In the genomic region with DNA sequence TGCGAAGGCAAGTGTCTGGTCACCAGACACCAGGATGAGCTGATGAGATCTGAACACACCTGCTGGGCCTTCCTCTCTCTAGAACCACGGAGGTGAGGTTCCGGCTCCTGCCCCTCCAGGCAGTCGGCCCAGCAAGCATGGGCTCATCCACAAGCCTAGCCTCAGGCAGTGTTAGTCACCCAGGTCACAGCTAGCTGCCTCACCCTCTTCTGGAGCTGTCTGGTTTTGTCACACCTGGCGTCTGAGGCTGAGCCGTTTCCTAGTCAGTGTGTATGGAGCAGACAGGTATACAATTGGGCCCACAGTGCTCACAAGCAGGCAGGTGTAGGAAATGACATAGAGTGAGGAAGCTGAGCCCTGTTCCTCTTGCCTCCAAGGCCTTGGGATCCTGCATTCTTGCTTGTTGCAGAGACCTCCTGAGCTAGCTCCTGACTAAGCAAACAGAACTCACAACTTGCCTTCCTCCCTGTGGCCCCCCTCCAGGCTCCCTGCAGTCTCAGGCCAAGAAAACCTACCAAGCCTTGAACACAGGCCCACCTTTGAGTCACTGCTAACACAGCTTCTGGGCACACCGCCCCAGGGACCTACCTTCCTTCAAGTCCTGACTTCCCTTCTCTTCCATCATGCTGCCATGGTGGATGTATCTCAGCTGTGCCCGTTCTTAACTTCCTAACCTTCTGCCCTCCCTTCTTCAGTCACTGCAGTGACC, we compare ENCODE assay signal across 31 mouse cellular contexts. TPM values are rescaled to one million over a fixed set of nuclear protein-coding genes. Genes with fewer than 3 reads are reported as not detected.
A peak's percentile ranks its signal among the peaks of the same experiment; 100 is the strongest.
DNase-seq lines count a peak whose midpoint lies in the region; ATAC-seq and TF ChIP-seq lines count a peak whose summit lies in the region.
"Had no signal": no experiment of that assay in that cellular context is flagged by ENCODE, and none has a peak within 500 bp of the region (broad histone marks: within the 10 kb centered on the region; RNA-seq: fewer than 3 reads in every experiment).

No protein-coding gene starts in this region.

- no peaks in the 10 kb centered on the region for H3K9me3 ChIP-seq in heart, embryonic 12.5 days (replicated peaks)
- no peaks in the 10 kb centered on the region for H3K9me3 ChIP-seq in intestine, postnatal 0 days (ENCODE audit: control insufficient read depth)
- no peaks in the 10 kb centered on the region for H3K9me3 ChIP-seq in intestine, embryonic 16.5 days (ENCODE audit: control insufficient read depth, low read length)
- H3K9me3 ChIP-seq: forebrain, embryonic 13.5 days; G1E; hindbrain, embryonic 15.5 days had no signal

- H3K27ac ChIP-seq in heart, embryonic 12.5 days (ENCODE audit: poor library complexity, severe bottlenecking) = peak overlapping the region; percentile 80; the same call in 1 of the 2 replicates
- no peak overlapping the region for H3K27ac ChIP-seq in intestine, postnatal 0 days (ENCODE audit: low read depth, low read length)
- H3K27ac ChIP-seq in intestine, embryonic 16.5 days (ENCODE audit: low read length) = no peak overlapping the region
- H3K27ac ChIP-seq: forebrain, embryonic 13.5 days; hindbrain, embryonic 15.5 days; kidney, postnatal 0 days; liver, embryonic 14.5 days had no signal

- WGBS in heart, embryonic 12.5 days = 76% methylated on average over 8 of the region's 8 CpGs
- WGBS in intestine, postnatal 0 days = 71% methylated on average over 8 of the region's 8 CpGs
- 72% methylated on average over 8 of the region's 8 CpGs for WGBS in intestine, embryonic 16.5 days

- H3K9ac ChIP-seq in heart, embryonic 12.5 days = no peak overlapping the region
- no peak overlapping the region for H3K9ac ChIP-seq in intestine, postnatal 0 days (ENCODE audit: low read depth, low read length)
- no peak overlapping the region for H3K9ac ChIP-seq in intestine, embryonic 16.5 days (ENCODE audit: low read depth, low read length)
- H3K9ac ChIP-seq: forebrain, embryonic 13.5 days; hindbrain, embryonic 15.5 days; liver, embryonic 14.5 days had no signal

- H3K36me3 ChIP-seq in heart, embryonic 12.5 days = no peaks in the 10 kb centered on the region
- H3K36me3 ChIP-seq in intestine, postnatal 0 days (ENCODE audit: control insufficient read depth, insufficient read depth) = no peaks in the 10 kb centered on the region
- H3K36me3 ChIP-seq in intestine, embryonic 16.5 days (ENCODE audit: control insufficient read depth, insufficient read depth, low read length) = no peaks in the 10 kb centered on the region
- H3K36me3 ChIP-seq: G1E; hindbrain, embryonic 15.5 days had no signal

- H3K27me3 ChIP-seq in heart, embryonic 12.5 days (replicated peaks) = no peaks in the 10 kb centered on the region
- H3K27me3 ChIP-seq in intestine, postnatal 0 days (replicated peaks; ENCODE audit: control insufficient read depth, insufficient read depth, low read length) = no peaks in the 10 kb centered on the region
- no peaks in the 10 kb centered on the region for H3K27me3 ChIP-seq in intestine, embryonic 16.5 days (replicated peaks; ENCODE audit: control insufficient read depth, insufficient read depth, low read length)
- H3K27me3 ChIP-seq: hindbrain, embryonic 15.5 days had no signal

- H3K4me3 ChIP-seq in heart, embryonic 12.5 days = no peak overlapping the region
- H3K4me3 ChIP-seq in intestine, postnatal 0 days (ENCODE audit: low read depth, low read length) = no peak overlapping the region
- H3K4me3 ChIP-seq in intestine, embryonic 16.5 days (ENCODE audit: low read length) = no peak overlapping the region
- H3K4me3 ChIP-seq: forebrain, embryonic 13.5 days; hindbrain, embryonic 15.5 days had no signal

- no peak for ATAC-seq in heart, embryonic 12.5 days (ENCODE audit: insufficient number of reproducible peaks, low FRiP score)
- ATAC-seq in intestine, postnatal 0 days = 0 out of 2 replicates have a peak, but pooled peaks have one; percentile 18
- no peak for ATAC-seq in intestine, embryonic 16.5 days
- ATAC-seq: forebrain, embryonic 13.5 days; inflammation-experienced regulatory T-cells, adult 6 months had no signal

- no peak for TF ChIP-seq CTCF in intestine, postnatal 0 days (IDR thresholded peaks at IDR 0.05; ENCODE audit: low read depth)

- intact Hi-C loops in heart, postnatal 25 days (cut with DNase I) = no loop called here

- DNase-seq in adrenal gland, adult 2 months = peak; percentile 55
- DNase-seq in adrenal gland, postnatal 4 days (ENCODE audit: low spot score in 2 of 2) = no peak
- no peak for DNase-seq in heart, postnatal 25 days (ENCODE audit: low spot score)
- DNase-seq in cerebellum, adult 9-10 months = no peak
- no peak for DNase-seq in right cerebral cortex, postnatal 4 days
- DNase-seq: adrenal gland, postnatal 14 days; cerebellum, adult 18-20 months; cerebellum, postnatal 25 days; gastrocnemius, postnatal 10 days; heart, postnatal 14 days; kidney, adult 2 months; kidney, postnatal 4 days; liver; lung, adult 2 months; lung, postnatal 10 days; midbrain, embryonic 14.5 days; right cerebral cortex, postnatal 14 days had no signal

- peaks cover 69% of the 10 kb centered on the region for H3K4me1 ChIP-seq in heart, embryonic 12.5 days (replicated peaks)
- peaks cover 8% of the 10 kb centered on the region; the same call in 1 of the 2 replicates for H3K4me1 ChIP-seq in intestine, postnatal 0 days (replicated peaks; ENCODE audit: control insufficient read depth, insufficient read depth, low read length)
- peaks cover 37% of the 10 kb centered on the region for H3K4me1 ChIP-seq in intestine, embryonic 16.5 days (ENCODE audit: control insufficient read depth, insufficient read depth, low read length)

- H3K4me2 ChIP-seq in heart, embryonic 12.5 days = 0 out of 2 replicates have a peak overlapping the region, but pooled peaks have one; percentile 1
- no peak overlapping the region for H3K4me2 ChIP-seq in intestine, postnatal 0 days (replicated peaks; ENCODE audit: low read depth)
- no peak overlapping the region for H3K4me2 ChIP-seq in intestine, embryonic 16.5 days (ENCODE audit: low read depth, low read length)
- H3K4me2 ChIP-seq: forebrain, embryonic 13.5 days; hindbrain, embryonic 15.5 days had no signal

RNA-seq across cellular contexts. Expression of a gene that starts 25.4 kb away (rescaled TPM):
- total RNA-seq in adrenal gland, adult 2 months (2021) = 10 to 100 TPM; 13.0 to 25.3 TPM
- 22.5 and 24.0 TPM in 2 replicates for polyA plus RNA-seq in adrenal gland, adult 2 months (2012; rRNA removed)
- total RNA-seq in adrenal gland, postnatal 4 days (2021) = 10 to 100 TPM; 44.0 to 57.6 TPM
- 11.9 and 13.3 TPM in 2 replicates for polyA plus RNA-seq in heart, embryonic 12.5 days (2016; fragmentation: Nextera tagmentation; extraction: Ambion mirVana)
- 10 to 100 TPM; 14.8 to 15.7 TPM for total RNA-seq in heart, postnatal 25 days (2021)
- 3.5 and 3.9 TPM in 2 replicates for polyA plus RNA-seq in intestine, postnatal 0 days (2015; fragmentation: Nextera tagmentation; extraction: Ambion mirVana)
- 7.4 and 7.9 TPM in 2 replicates for polyA plus RNA-seq in intestine, embryonic 16.5 days (2015; fragmentation: Nextera tagmentation; extraction: Ambion mirVana)
- polyA plus RNA-seq: G1E had no signal

RNA-seq across cellular contexts. Expression of a gene that starts 36.3 kb away (rescaled TPM):
- total RNA-seq in adrenal gland, adult 2 months (2021) = 10 to 100 TPM; 11.1 to 14.5 TPM
- polyA plus RNA-seq in adrenal gland, adult 2 months (2012; rRNA removed) = 24.4 and 41.9 TPM in 2 replicates
- 10 to 100 TPM; 19.8 to 23.1 TPM for total RNA-seq in adrenal gland, postnatal 4 days (2021)
- 23.1 and 24.4 TPM in 2 replicates for polyA plus RNA-seq in heart, embryonic 12.5 days (2016; fragmentation: Nextera tagmentation; extraction: Ambion mirVana)
- total RNA-seq in heart, postnatal 25 days (2021) = 1 to 10 TPM; 5.6 to 8.1 TPM
- 15.0 and 18.5 TPM in 2 replicates for polyA plus RNA-seq in intestine, postnatal 0 days (2015; fragmentation: Nextera tagmentation; extraction: Ambion mirVana)
- 23.6 and 26.8 TPM in 2 replicates for polyA plus RNA-seq in intestine, embryonic 16.5 days (2015; fragmentation: Nextera tagmentation; extraction: Ambion mirVana)

RNA-seq across cellular contexts. Expression of a gene that starts 44.3 kb away (rescaled TPM):
- total RNA-seq in adrenal gland, adult 2 months (2021) = not detected
- polyA plus RNA-seq in adrenal gland, adult 2 months (2012; rRNA removed) = not detected in 2 replicates
- total RNA-seq in adrenal gland, postnatal 4 days (2021) = not detected
- 0.40 TPM in 1 of 2 replicates, not detected in the other for polyA plus RNA-seq in heart, embryonic 12.5 days (2016; fragmentation: Nextera tagmentation; extraction: Ambion mirVana)
- 100 to 1,000 TPM; 112 to 186 TPM for total RNA-seq in heart, postnatal 25 days (2021)
- polyA plus RNA-seq in intestine, postnatal 0 days (2015; fragmentation: Nextera tagmentation; extraction: Ambion mirVana) = 0.22 TPM in 1 of 2 replicates, not detected in the other
- 0.37 TPM in 1 of 2 replicates, not detected in the other for polyA plus RNA-seq in intestine, embryonic 16.5 days (2015; fragmentation: Nextera tagmentation; extraction: Ambion mirVana)
- total RNA-seq: G1E; left cerebral cortex, adult 8-10 months; left cerebral cortex, postnatal 36 days; monocyte, adult 5-6 weeks had no signal
- polyA plus RNA-seq: embryonic facial prominence, embryonic 11.5 days; gonadal fat pad, adult 2 months; kidney, adult 2 months; kidney, postnatal 0 days; liver, embryonic 14.5 days; lung, adult 2 months; midbrain, embryonic 14.5 days had no signal

RNA-seq across cellular contexts. Expression of a gene that starts 46.9 kb away (rescaled TPM):
- 10 to 100 TPM in 1 of 2 experiments, 1 to 10 TPM in 1; 6.9 to 11.2 TPM for total RNA-seq in adrenal gland, adult 2 months (2021)
- polyA plus RNA-seq in adrenal gland, adult 2 months (2012; rRNA removed) = 16.5 and 19.9 TPM in 2 replicates
- 10 to 100 TPM; 20.7 to 22.9 TPM for total RNA-seq in adrenal gland, postnatal 4 days (2021)
- polyA plus RNA-seq in heart, embryonic 12.5 days (2016; fragmentation: Nextera tagmentation; extraction: Ambion mirVana) = 14.9 and 16.8 TPM in 2 replicates
- 100 to 1,000 TPM; 215 to 337 TPM for total RNA-seq in heart, postnatal 25 days (2021)
- polyA plus RNA-seq in intestine, postnatal 0 days (2015; fragmentation: Nextera tagmentation; extraction: Ambion mirVana) = 2.1 and 3.8 TPM in 2 replicates
- polyA plus RNA-seq in intestine, embryonic 16.5 days (2015; fragmentation: Nextera tagmentation; extraction: Ambion mirVana) = 12.7 and 14.6 TPM in 2 replicates
